Mouse (Mus musculus) forebrain, embryonic 10.5 days (tissue): ENCODE data around the gene Foxn3. TPM values are rescaled to one million over a fixed set of nuclear protein-coding genes. Genes with fewer than 3 reads are reported as not detected.

Experiments used
- DNase-seq: peaks from one replicate; pipeline ENCODE4 v3.0.0-alpha.2; 2017; ENCODE audit warnings: low spot score; ENCODE audit errors: extremely low spot score
- H3K27ac ChIP-seq: fragments of 300-500 bp; sonication (generic); 2 replicates; pipeline ENCODE4 v1.5.1; 2016; ENCODE audit warnings: mild to moderate bottlenecking
- H3K27me3 ChIP-seq: fragments of 300-500 bp; sonication (generic); 2 replicates; pipeline ENCODE4 v1.6.1; 2016; ENCODE audit warnings: mild to moderate bottlenecking; ENCODE audit not compliant: poor library complexity, severe bottlenecking
- H3K36me3 ChIP-seq: fragments of 300-500 bp; sonication (generic); replicated peaks from 2 replicates; pipeline ENCODE4 v1.6.1; 2016; ENCODE audit warnings: mild to moderate bottlenecking, moderate library complexity
- H3K4me1 ChIP-seq: fragments of 300-500 bp; sonication (generic); 2 replicates; pipeline ENCODE4 v1.6.1; 2016
- H3K4me3 ChIP-seq: fragments of 300-500 bp; sonication (generic); 2 replicates; pipeline ENCODE4 v1.5.1; 2016; ENCODE audit warnings: mild to moderate bottlenecking, moderate library complexity
- H3K9me3 ChIP-seq: fragments of 300-500 bp; sonication (generic); 2 replicates; pipeline ENCODE4 v1.6.1; 2016; ENCODE audit warnings: mild to moderate bottlenecking, moderate library complexity
- WGBS: fragments of 180-500 bp; shearing (Covaris S2); methylation state at CpG from one replicate; pipeline ENCODE4 v1.1.7; 2016; 5-methylcytosine and 5-hydroxymethylcytosine counted together
- polyA plus RNA-seq: library from polyadenylated mRNA; unstranded; fragments of >200 nt; fragmentation: Nextera tagmentation; extraction: Ambion mirVana; gene quantifications from 2 replicates; pipeline ENCODE4 v1.2.1, GENCODE M21; 2016

The Foxn3 gene
- polyA plus RNA-seq, 1 experiment from 2014 or later: 47.3 TPM

DNA sequence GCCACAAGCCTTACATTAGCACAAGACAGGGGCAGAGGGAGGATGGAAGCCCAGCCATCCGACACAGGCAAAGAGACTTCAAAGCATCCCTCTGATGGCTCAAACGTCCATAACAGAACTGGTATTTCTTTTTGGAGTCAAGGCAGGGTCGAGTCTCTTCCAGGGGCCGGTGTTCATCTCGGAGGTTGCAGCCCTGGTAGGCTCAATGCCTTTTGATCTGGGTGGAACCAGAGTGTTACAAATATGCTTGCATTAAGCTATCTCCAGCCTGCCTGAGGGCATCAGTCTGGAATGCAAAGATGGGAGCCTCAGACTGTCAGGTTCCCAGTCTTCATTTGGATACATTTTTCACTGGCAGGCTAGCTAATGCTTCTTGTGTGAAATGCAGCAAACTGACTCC lies 52.6 kb downstream of the Foxn3 start:
- H3K4me3 ChIP-seq: no peak overlapping the region
- peaks cover 20% of the 10 kb centered on the region for H3K4me1 ChIP-seq
- DNase-seq: no peak
- peaks cover 5% of the 10 kb centered on the region; the same call in 1 of the 2 replicates for H3K9me3 ChIP-seq
- no peak overlapping the region for H3K27ac ChIP-seq
- no peaks in the 10 kb centered on the region for H3K27me3 ChIP-seq
- WGBS: 52% methylated on average over 5 of the region's 5 CpGs
- 0 out of 2 replicates have a peak, but pooled peaks cover 2% of the 10 kb centered on the region for H3K36me3 ChIP-seq

DNA sequence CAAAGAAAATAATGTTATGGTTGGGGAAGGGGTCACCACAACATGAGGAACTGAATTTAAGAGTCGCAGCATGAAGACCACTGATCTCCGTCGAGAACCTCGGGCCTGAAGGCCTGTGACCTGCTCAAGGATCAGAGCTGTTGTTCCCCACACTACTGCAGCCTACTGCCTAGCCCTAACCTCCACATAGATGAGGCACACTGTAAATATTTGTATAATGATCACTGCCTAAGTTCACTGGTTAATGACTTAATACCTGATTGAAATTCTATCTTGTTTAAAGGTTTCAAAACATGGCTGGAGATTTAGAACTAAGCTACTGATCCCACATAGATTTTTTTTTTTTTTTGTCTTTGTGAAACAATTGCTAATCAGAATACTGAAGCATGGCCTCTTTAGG lies 61.2 kb downstream of the Foxn3 start:
- peaks cover 5% of the 10 kb centered on the region; the same call in 1 of the 2 replicates for H3K9me3 ChIP-seq
- no peak overlapping the region for H3K27ac ChIP-seq
- H3K4me1 ChIP-seq: peaks cover 17% of the 10 kb centered on the region
- no peaks in the 10 kb centered on the region for H3K27me3 ChIP-seq
- DNase-seq: no peak
- H3K4me3 ChIP-seq: no peak overlapping the region
- no peaks in the 10 kb centered on the region for H3K36me3 ChIP-seq
- 97% methylated on average over 4 of the region's 4 CpGs for WGBS

DNA sequence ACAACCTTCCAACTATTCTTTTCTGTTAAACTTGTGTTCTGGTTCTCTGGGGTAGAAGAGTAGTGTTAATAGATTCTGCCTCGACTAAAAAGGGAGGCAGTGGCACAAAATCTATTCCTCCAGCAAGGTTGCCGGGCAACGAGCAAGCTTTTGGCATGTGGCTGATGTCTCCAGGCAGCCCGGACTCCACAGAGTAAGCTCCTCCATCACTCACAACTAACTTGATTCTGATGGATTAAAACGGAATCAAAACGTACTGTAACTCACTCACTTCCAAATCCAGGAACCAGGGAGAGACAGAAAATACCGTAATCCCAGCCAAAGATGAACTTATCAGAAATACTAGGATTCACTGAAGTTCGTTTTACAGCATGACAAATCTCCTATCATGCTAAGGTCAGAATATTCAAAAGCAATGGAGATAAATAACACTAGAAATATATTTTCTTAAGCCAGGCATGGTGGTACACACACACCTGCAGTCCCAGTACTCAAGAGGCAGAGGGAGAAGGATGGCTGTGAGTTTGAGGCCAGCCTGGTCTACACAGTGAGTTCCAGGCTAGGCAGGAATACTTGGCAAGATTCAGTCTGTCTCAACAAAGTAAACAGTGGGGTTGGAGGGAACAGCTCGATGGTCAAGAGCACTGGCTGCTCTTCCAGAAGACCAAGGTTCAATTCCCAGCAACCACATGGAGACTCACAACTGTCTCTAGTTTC lies 64.2 kb downstream of the Foxn3 start:
- peaks cover 1% of the 10 kb centered on the region; the same call in 1 of the 2 replicates for H3K36me3 ChIP-seq
- H3K4me1 ChIP-seq: peaks cover 17% of the 10 kb centered on the region
- 72% methylated on average over 9 of the region's 9 CpGs for WGBS
- 0 out of 2 replicates have a peak, but pooled peaks cover 2% of the 10 kb centered on the region for H3K9me3 ChIP-seq
- no peak overlapping the region for H3K4me3 ChIP-seq
- H3K27ac ChIP-seq: no peak overlapping the region
- H3K27me3 ChIP-seq: no peaks in the 10 kb centered on the region
- no peak for DNase-seq

DNA sequence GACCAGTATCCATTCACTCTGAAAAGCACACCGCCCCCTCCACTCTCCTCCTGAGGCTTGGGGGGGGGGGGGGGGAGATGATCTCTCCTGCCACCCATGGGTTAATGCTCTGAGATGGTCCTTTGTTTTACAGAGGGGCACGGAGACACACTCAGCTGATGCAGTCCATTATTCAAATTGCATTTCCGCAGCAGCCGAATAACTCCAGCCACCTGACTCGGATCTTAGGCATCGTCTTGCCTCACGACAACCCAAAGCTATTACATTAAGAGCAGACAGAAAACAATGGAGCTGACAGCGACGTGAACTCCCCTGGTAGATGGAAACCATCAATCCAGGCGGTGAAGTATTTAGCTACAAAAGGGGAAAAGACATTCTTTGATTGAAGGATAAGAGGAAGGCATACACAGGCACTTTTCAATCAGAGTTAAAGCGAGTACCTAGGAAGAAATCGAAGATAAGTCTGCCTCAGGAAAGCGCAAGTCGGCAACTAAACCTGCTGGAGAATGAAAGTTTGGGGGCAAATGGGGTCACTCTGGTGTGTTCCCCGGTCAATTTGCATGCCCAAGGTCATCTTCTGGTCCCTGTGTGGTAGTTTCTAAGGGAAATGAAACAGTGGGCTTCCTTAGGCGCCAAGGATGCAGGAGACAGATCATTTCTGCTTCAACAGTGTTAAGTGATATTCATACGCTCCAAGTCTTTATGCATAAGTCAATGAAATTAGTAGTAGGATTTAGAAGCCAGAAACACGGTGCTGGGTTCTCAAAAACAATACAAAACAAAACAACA lies 65.0 kb downstream of the Foxn3 start:
- WGBS: 61% methylated on average over 18 of the region's 18 CpGs
- peaks cover 17% of the 10 kb centered on the region for H3K4me1 ChIP-seq
- peaks cover 4% of the 10 kb centered on the region; the same call in 1 of the 2 replicates for H3K36me3 ChIP-seq
- no peaks in the 10 kb centered on the region for H3K27me3 ChIP-seq
- H3K9me3 ChIP-seq: 0 out of 2 replicates have a peak, but pooled peaks cover 6% of the 10 kb centered on the region
- H3K27ac ChIP-seq: no peak overlapping the region
- DNase-seq: no peak
- no peak overlapping the region for H3K4me3 ChIP-seq

DNA sequence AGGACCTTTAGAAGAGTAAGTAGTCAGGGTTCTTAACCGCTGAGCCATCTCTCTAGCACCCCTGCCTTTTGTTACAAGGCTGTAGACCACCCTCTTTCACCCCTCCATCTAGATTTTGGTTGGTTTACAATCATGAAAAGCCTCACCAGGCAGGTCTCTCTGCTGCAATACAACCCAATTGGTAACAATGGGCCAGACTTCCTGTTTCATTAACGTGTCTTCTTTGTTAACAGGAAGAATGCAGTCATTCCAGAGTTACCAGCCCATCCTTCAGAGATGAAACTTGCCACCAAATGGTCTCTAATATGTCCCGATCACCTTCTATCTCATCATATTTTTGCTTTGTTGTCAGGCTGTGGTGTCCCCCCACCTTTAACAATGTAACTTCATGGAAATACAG lies 66.4 kb downstream of the Foxn3 start:
- peaks cover 17% of the 10 kb centered on the region for H3K4me1 ChIP-seq
- no peak overlapping the region for H3K27ac ChIP-seq
- H3K27me3 ChIP-seq: no peaks in the 10 kb centered on the region
- DNase-seq: no peak
- 90% methylated on average over 3 of the region's 3 CpGs for WGBS
- H3K4me3 ChIP-seq: no peak overlapping the region
- 0 out of 2 replicates have a peak, but pooled peaks cover 6% of the 10 kb centered on the region for H3K9me3 ChIP-seq
- H3K36me3 ChIP-seq: peaks cover 4% of the 10 kb centered on the region

DNA sequence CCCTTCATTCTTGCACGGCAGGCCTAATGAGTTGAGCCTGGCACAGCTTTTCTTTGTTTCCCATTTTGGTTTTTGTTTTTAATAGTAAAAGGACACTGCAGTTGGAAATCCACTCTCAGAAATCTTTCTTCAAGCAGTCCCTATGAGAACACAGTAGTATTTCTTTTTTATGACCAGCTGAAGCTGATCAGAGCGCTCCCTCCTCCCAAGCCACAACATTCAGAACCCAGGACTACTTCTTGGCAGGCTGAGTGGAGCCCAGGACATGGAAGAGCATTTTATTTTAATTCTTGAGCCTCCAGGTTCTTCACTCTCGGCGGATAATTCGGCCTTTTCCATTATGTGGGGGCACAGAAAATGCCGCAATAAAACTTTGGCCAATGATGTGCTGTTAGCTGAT lies 73.2 kb downstream of the Foxn3 start:
- Histone ChIP-seq H3K4me3 (no peak overlapping the region), H3K36me3 (peaks cover 4% of the 10 kb centered on the region), H3K9me3 (0 out of 2 replicates have a peak, but pooled peaks cover 6% of the 10 kb centered on the region), H3K27me3 (no peaks in the 10 kb centered on the region), H3K27ac (no peak overlapping the region), H3K4me1 (peaks cover 8% of the 10 kb centered on the region; the same call in 1 of the 2 replicates)
- no peak for DNase-seq
- WGBS: 92% methylated on average over 6 of the region's 6 CpGs

DNA sequence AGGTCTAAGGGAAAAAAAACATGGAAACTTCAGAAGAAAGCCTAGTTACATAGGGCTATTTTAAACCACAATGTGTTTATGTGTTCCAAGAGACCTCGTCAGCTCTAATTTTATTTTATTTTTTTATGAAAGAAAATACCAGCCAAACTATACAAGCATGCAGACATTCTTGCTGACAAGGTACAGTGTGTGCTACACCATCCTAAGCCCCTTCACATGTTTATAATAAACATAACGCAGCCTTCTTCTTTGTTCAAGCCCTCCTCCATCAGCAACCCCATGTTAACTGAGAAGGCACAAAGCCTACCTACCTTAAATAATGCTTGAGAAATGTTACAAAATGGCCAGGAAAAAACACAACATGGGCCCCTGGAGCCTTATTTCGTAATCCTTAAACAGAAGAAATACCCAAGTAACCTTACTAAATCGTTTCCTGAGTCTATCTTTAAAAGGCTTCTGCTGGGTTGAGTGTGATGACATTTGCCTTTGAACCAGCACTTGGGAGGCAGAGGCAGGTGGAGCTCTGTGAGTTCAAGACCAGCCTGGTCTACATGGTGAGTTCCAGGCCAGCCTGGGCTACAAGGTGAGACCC lies 74.3 kb downstream of the Foxn3 start:
- no peak overlapping the region for H3K4me3 ChIP-seq

DNA sequence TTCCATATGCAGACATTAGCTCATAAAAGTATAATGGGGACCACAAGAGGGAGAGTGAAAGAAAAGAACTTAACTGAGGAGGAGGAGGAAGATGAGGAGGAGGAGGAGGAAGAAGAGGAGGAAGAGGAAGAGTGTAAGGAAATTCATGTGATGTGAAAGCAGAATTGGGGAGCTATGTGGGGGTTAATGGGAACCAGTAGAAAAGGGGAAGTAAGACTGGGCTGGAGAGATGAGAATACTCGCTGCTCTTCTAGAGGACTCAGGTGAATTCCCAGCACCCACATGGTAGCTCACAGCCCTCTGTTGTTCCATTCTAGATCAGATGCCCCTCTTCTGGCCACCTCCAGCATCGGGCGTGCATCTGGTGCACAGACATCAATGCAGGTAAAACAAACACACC lies 83.0 kb downstream of the Foxn3 start:
- Histone ChIP-seq H3K27ac (no peak overlapping the region), H3K4me3 (no peak overlapping the region), H3K9me3 (peaks cover 11% of the 10 kb centered on the region; the same call in 1 of the 2 replicates), H3K4me1 (no peaks in the 10 kb centered on the region), H3K27me3 (no peaks in the 10 kb centered on the region), H3K36me3 (peaks cover 17% of the 10 kb centered on the region)
- WGBS: 94% methylated on average over 3 of the region's 3 CpGs
- no peak for DNase-seq

More for the DNA sequence above, 74.3 kb downstream of the Foxn3 start:
- Histone ChIP-seq H3K27me3 (no peaks in the 10 kb centered on the region), H3K4me1 (peaks cover 8% of the 10 kb centered on the region; the same call in 1 of the 2 replicates), H3K9me3 (0 out of 2 replicates have a peak, but pooled peaks cover 3% of the 10 kb centered on the region), H3K36me3 (peaks cover 2% of the 10 kb centered on the region), H3K27ac (no peak overlapping the region)
- no peak for DNase-seq
- WGBS: 90% methylated on average over 4 of the region's 4 CpGs

DNA sequence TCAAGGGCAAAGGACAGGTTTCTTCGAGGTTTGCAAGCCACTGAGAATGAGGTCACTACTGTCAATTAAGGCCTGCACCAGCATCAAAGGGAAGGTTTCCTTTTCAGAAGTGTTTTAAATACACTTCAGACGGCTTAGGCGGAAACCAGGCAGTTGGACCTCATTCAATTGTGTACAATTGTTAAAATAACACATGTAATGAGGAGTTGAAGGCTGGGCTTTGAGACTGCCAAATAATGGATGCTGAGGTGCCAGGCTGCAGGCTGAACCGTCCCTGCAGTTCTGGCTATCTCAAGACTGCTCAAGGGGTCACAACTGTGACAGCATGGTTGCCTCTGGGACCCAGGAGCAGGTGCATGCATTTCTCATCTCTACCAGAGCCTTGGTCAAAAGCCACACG lies 89.2 kb downstream of the Foxn3 start:
- H3K4me3 ChIP-seq: no peak overlapping the region
- WGBS: 43% methylated on average over 5 of the region's 5 CpGs
- 0 out of 2 replicates have a peak, but pooled peaks cover 2% of the 10 kb centered on the region for H3K36me3 ChIP-seq
- DNase-seq: no peak
- peaks cover 6% of the 10 kb centered on the region; the same call in 1 of the 2 replicates for H3K9me3 ChIP-seq
- H3K27ac ChIP-seq: no peak overlapping the region
- H3K27me3 ChIP-seq: no peaks in the 10 kb centered on the region
- peaks cover 14% of the 10 kb centered on the region for H3K4me1 ChIP-seq

DNA sequence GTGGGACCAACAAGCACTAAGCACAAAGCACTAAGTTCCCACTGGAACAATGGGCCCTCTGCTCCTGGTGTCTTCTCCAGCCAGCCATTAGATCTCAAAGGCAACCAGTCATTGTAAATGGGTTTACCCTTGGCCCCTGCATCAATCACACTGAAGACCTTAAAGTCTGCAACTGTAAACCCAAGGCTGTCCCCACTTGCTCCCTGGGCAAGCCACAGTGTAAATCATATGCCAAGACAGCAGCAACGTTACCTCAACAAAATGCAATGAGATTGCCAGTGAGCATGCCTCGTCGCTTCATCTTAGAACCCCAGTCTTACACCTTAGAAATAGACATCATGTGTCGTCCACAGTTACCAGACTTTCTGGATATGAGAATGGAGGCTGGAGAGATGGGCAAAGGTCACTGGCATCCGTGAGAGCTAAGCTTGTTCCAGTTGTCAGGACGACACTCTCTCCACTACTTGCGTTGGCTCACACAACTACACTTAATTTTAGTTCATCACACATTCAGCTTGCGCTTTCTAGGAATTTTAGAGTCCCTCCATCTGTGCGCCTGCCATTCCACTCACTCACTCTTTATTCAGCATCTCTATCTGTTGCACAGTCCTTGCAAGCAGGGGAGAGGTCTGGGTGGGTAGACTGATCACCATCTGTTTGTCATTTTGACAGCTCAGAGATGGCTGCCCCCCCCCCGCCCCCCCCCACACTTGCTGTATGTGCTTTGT lies 89.8 kb downstream of the Foxn3 start:
- no peaks in the 10 kb centered on the region for H3K27me3 ChIP-seq
- 0 out of 2 replicates have a peak, but pooled peaks cover 2% of the 10 kb centered on the region for H3K36me3 ChIP-seq
- H3K4me3 ChIP-seq: no peak overlapping the region
- no peak overlapping the region for H3K27ac ChIP-seq
- H3K9me3 ChIP-seq: peaks cover 6% of the 10 kb centered on the region; the same call in 1 of the 2 replicates
- WGBS: 84% methylated on average over 10 of the region's 10 CpGs
- peaks cover 18% of the 10 kb centered on the region for H3K4me1 ChIP-seq
- no peak for DNase-seq

DNA sequence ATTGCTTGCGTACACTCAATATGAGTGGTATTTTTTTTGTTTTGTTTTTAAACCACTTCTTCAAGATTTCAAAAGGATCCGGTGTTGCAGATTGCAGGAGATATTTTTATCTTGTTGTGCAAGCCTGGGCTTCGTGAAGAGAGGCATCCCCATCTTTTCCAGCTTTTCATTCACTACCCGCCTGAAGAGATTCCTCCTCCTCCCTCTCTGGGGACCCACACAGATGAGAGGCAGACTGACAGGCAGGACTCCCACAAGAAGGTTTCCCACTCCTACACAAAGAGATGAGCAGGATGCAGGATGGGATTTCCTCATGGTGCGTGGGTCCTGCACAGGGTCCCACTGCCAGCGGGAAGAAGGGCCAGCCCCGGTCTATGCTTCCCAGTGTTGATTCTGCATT lies 92.0 kb downstream of the Foxn3 start:
- H3K27ac ChIP-seq: no peak overlapping the region
- 0 out of 2 replicates have a peak, but pooled peaks cover 2% of the 10 kb centered on the region for H3K36me3 ChIP-seq
- peaks cover 6% of the 10 kb centered on the region; the same call in 1 of the 2 replicates for H3K9me3 ChIP-seq
- no peak overlapping the region for H3K4me3 ChIP-seq
- WGBS: 94% methylated on average over 7 of the region's 7 CpGs
- peaks cover 35% of the 10 kb centered on the region for H3K4me1 ChIP-seq
- no peak for DNase-seq
- H3K27me3 ChIP-seq: no peaks in the 10 kb centered on the region

DNA sequence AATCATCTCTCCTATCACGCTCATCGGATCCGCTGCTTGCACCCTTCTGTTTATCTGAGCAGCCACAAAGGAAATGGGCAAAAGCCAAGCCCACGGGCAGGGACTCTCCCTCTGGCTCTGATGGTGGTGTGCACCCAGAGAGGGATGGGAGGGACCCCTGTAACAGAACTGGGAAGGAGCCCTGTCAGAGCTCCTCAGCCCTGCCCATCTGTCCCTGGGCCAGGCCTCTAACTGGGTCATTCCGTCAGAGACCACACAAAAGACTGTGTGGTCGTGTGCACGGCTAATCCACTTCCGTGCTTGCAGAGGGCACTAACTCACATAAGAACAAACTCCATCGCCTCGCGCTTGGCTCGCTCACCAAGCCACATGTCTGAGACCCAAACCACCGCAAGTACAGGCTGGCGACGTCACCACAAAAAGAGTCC lies 95.5 kb downstream of the Foxn3 start:
- Histone ChIP-seq H3K9me3 (no peaks in the 10 kb centered on the region), H3K27me3 (no peaks in the 10 kb centered on the region), H3K4me1 (peaks cover 27% of the 10 kb centered on the region), H3K36me3 (no peaks in the 10 kb centered on the region), H3K27ac (peak overlapping the region; percentile 58), H3K4me3 (no peak overlapping the region)
- DNase-seq: no peak
- WGBS: 63% methylated on average over 15 of the region's 15 CpGs
